Mouse (Mus musculus) heart, embryonic 14.5 days (tissue): ENCODE measurements at regions not wholly inside any gene's neighbourhood (a gene's known extent, or its start where the extent isn't known, plus 50 kb on each side); places are given as distances from the start of the nearest gene placed in this dataset.

Experiments used
- ATAC-seq: fragments of 200-750 bp; cut with Nextera tagmentation; 2 replicates; pipeline ENCODE4 v1.8.0; 2017; ENCODE audit warnings: low read depth, moderate TSS enrichment; ENCODE audit not compliant: insufficient number of reproducible peaks, insufficient read depth, low FRiP score
- H3K27ac ChIP-seq, 2 experiments: fragments of 200-500 bp in 1 of 2; fragments of 300-500 bp in 1 of 2; sonication (generic) in 1 of 2; replicated peaks in 1 of 2; 2 replicates each; pipeline ENCODE4 v1.5.1; 2012 to 2014; ENCODE audit warnings: low read depth in 2 of 2, low read length in 2 of 2, control low read depth in 1 of 2, mild to moderate bottlenecking in 1 of 2, mixed read lengths in 1 of 2; ENCODE audit not compliant: control insufficient read depth in 1 of 2, insufficient read depth in 1 of 2
- H3K27me3 ChIP-seq: fragments of 300-500 bp; sonication (generic); 2 replicates; pipeline ENCODE4 v1.6.1; 2014; ENCODE audit warnings: mild to moderate bottlenecking, low read length, control low read depth; ENCODE audit not compliant: control insufficient read depth, insufficient read depth
- H3K36me3 ChIP-seq: fragments of 300-500 bp; sonication (generic); 2 replicates; pipeline ENCODE4 v1.6.1; 2014; ENCODE audit warnings: mild to moderate bottlenecking, control low read depth, low read length, mixed read lengths; ENCODE audit not compliant: control insufficient read depth, insufficient read depth
- H3K4me1 ChIP-seq, 2 experiments: fragments of 200-500 bp in 1 of 2; fragments of 300-500 bp in 1 of 2; sonication (generic) in 1 of 2; 2 replicates each; pipeline ENCODE4 v1.6.1; 2012 to 2014; ENCODE audit warnings: low read length in 2 of 2, control low read depth in 1 of 2, mixed read lengths in 1 of 2; ENCODE audit not compliant: control insufficient read depth in 2 of 2, insufficient read depth in 2 of 2
- H3K4me2 ChIP-seq: fragments of 300-500 bp; sonication (generic); 2 replicates; pipeline ENCODE4 v1.6.1; 2014; ENCODE audit warnings: mild to moderate bottlenecking, low read length
- H3K4me3 ChIP-seq, 2 experiments: fragments of 200-500 bp in 1 of 2; fragments of 300-500 bp in 1 of 2; sonication (generic) in 1 of 2; 2 replicates each; pipeline ENCODE4 v1.5.1; 2012 to 2014; ENCODE audit warnings: low read length in 2 of 2, mild to moderate bottlenecking in 2 of 2, control low read depth in 1 of 2, low read depth in 1 of 2, moderate library complexity in 1 of 2; ENCODE audit not compliant: control insufficient read depth in 1 of 2, insufficient read depth in 1 of 2
- H3K9ac ChIP-seq: fragments of 300-500 bp; sonication (generic); 2 replicates; pipeline ENCODE4 v1.6.1; 2014; ENCODE audit warnings: mild to moderate bottlenecking, low read length
- H3K9me3 ChIP-seq: fragments of 300-500 bp; sonication (generic); 2 replicates; pipeline ENCODE4 v1.6.1; 2016; ENCODE audit warnings: low read length, control low read depth; ENCODE audit not compliant: control insufficient read depth
- WGBS: fragments of 180-500 bp; shearing (Covaris S2); extraction: QIAGEN DNeasy Blood & Tissue Kit; methylation state at CpG from one replicate; pipeline ENCODE4 v1.1.7; 2014; 5-methylcytosine and 5-hydroxymethylcytosine counted together

GRCm38 (mm10) chr13:97573601-97574000 is 186.8 kb downstream of the Gm10260 start:
- no peak for ATAC-seq
- Histone ChIP-seq H3K27ac (no peak overlapping the region), H3K36me3 (no peaks in the 10 kb centered on the region), H3K4me1 (peaks cover 11 to 15% of the 10 kb centered on the region in 2 experiments), H3K4me2 (no peak overlapping the region), H3K9ac (no peak overlapping the region), H3K4me3 (no peak overlapping the region), H3K9me3 (no peaks in the 10 kb centered on the region), H3K27me3 (no peaks in the 10 kb centered on the region)
- 69% methylated on average over 3 of the region's 3 CpGs for WGBS

GRCm38 (mm10) chr13:97572352-97572751 is 188.1 kb downstream of the Gm10260 start:
- Histone ChIP-seq H3K4me3 (no peak overlapping the region), H3K27me3 (no peaks in the 10 kb centered on the region), H3K4me2 (no peak overlapping the region), H3K36me3 (no peaks in the 10 kb centered on the region), H3K9ac (no peak overlapping the region), H3K4me1 (peaks cover 10 to 15% of the 10 kb centered on the region in 2 experiments), H3K27ac (no peak overlapping the region), H3K9me3 (no peaks in the 10 kb centered on the region)
- no peak for ATAC-seq
- 68% methylated on average over 3 of the region's 3 CpGs for WGBS

- Histone ChIP-seq H3K36me3 (no peaks in the 10 kb centered on the region), H3K4me2 (no peak overlapping the region), H3K27me3 (no peaks in the 10 kb centered on the region), H3K4me1 (peaks cover 6 to 17% of the 10 kb centered on the region in 2 experiments), H3K9me3 (no peaks in the 10 kb centered on the region), H3K4me3 (no peak overlapping the region), H3K9ac (no peak overlapping the region), H3K27ac (no peak overlapping the region)
- ATAC-seq, result no peak
- WGBS, result 55% methylated on average over 1 of the region's 1 CpGs
Measured at GRCm38 (mm10) chr13:97570009-97570408, 190.4 kb downstream of the Gm10260 start.

- Histone ChIP-seq H3K4me2 (no peak overlapping the region), H3K27ac (no peak overlapping the region), H3K36me3 (no peaks in the 10 kb centered on the region), H3K27me3 (no peaks in the 10 kb centered on the region), H3K4me1 (peaks cover 2 to 10% of the 10 kb centered on the region in 2 experiments; a peak in 3 of 4 replicates), H3K9ac (no peak overlapping the region), H3K4me3 (no peak overlapping the region), H3K9me3 (no peaks in the 10 kb centered on the region)
- no peak for ATAC-seq
- 88% methylated on average over 3 of the region's 3 CpGs for WGBS
Measured at GRCm38 (mm10) chr13:97567632-97568031, 192.8 kb downstream of the Gm10260 start.

- WGBS, result 40% methylated on average over 7 of the region's 7 CpGs
- no peak overlapping the region for H3K4me2 ChIP-seq
- H3K27ac ChIP-seq, result no peak overlapping the region
- H3K9me3 ChIP-seq, result no peaks in the 10 kb centered on the region
- H3K9ac ChIP-seq, result no peak overlapping the region
- no peaks in the 10 kb centered on the region for H3K36me3 ChIP-seq
- peaks cover 2 to 14% of the 10 kb centered on the region in 2 experiments; a peak in 3 of 4 replicates for H3K4me1 ChIP-seq
- no peak overlapping the region for H3K4me3 ChIP-seq
- H3K27me3 ChIP-seq, result no peaks in the 10 kb centered on the region
- no peak for ATAC-seq
Measured at GRCm38 (mm10) chr13:97566071-97566470, 194.4 kb downstream of the Gm10260 start.

GRCm38 (mm10) chr13:97562241-97562640 is 198.2 kb downstream of the Gm10260 start:
- H3K27me3 ChIP-seq, result no peaks in the 10 kb centered on the region
- no peak overlapping the region for H3K4me2 ChIP-seq
- H3K9ac ChIP-seq, result no peak overlapping the region
- H3K4me3 ChIP-seq, result no peak overlapping the region
- peaks cover 2 to 14% of the 10 kb centered on the region in 2 experiments; a peak in 3 of 4 replicates for H3K4me1 ChIP-seq
- H3K27ac ChIP-seq, result no peak overlapping the region
- no peaks in the 10 kb centered on the region for H3K36me3 ChIP-seq
- 74% methylated on average over 6 of the region's 6 CpGs for WGBS
- peaks cover 6% of the 10 kb centered on the region; the same call in 1 of the 2 replicates for H3K9me3 ChIP-seq
- ATAC-seq, result no peak

GRCm38 (mm10) chr13:97560789-97561188 is 199.6 kb downstream of the Gm10260 start:
- Histone ChIP-seq H3K9me3 (peaks cover 6% of the 10 kb centered on the region; the same call in 1 of the 2 replicates), H3K4me1 (peaks cover 0 to 4% of the 10 kb centered on the region in 2 experiments; a peak in 2 of 4 replicates), H3K4me2 (no peak overlapping the region), H3K27ac (no peak overlapping the region), H3K27me3 (no peaks in the 10 kb centered on the region), H3K36me3 (no peaks in the 10 kb centered on the region), H3K9ac (no peak overlapping the region), H3K4me3 (no peak overlapping the region)
- no peak for ATAC-seq
- 54% methylated on average over 1 of the region's 1 CpGs for WGBS
